Mouse (Mus musculus) heart, embryonic 16.5 days (tissue): ENCODE measurements around the gene Hace1. TPM values are rescaled to one million over a fixed set of nuclear protein-coding genes. Genes with fewer than 3 reads are reported as not detected.

Experiments
- microRNA-seq: library from miRNA; unstranded; fragments of <30 nt; microRNA quantifications from one replicate; pipeline ENCODE4, GENCODE M21; 2017
- polyA plus RNA-seq: library from polyadenylated mRNA; unstranded; fragments of >200 nt; fragmentation: Nextera tagmentation; extraction: Ambion mirVana; gene quantifications from 2 replicates; pipeline ENCODE4 v1.2.1, GENCODE M21; 2015

The Hace1 gene
- polyA plus RNA-seq, 1 experiment from 2014 or later, result 11.4 TPM

Small RNA genes lying within 50 kb of the gene (microRNA-seq; reads per million reads assigned to microRNA genes)
- gene Gm27731, result not detected

Other genes with a start within 250 kb of the Hace1 start
- 116 and 122 TPM in 2 replicates for gene Bves, start 242.1 kb upstream of the Hace1 start, polyA plus RNA-seq
- 2.7 and 3.6 TPM in 2 replicates for gene Lin28b, start 91.4 kb upstream of the Hace1 start, polyA plus RNA-seq